Mouse (Mus musculus) liver, embryonic 16.5 days (tissue): ENCODE data around the gene Gxylt1. TPM values are rescaled to one million over a fixed set of nuclear protein-coding genes. Genes with fewer than 3 reads are reported as not detected.
"Not testable (repeated sequence)": the region's sequence is repeated elsewhere in the genome, so short reads cannot be mapped to it uniquely, and the experiment has no call there.

Experiments
- ATAC-seq: fragments of 200-750 bp; cut with Nextera tagmentation; 2 replicates; pipeline ENCODE4 v1.8.0; 2017; ENCODE audit warnings: low read depth, mild to moderate bottlenecking, moderate number of reproducible peaks, moderate library complexity
- H3K27ac ChIP-seq: fragments of 300-500 bp; sonication (generic); 2 replicates; pipeline ENCODE4 v1.5.1; 2014; ENCODE audit warnings: mild to moderate bottlenecking, low read length
- H3K27me3 ChIP-seq: fragments of 300-500 bp; sonication (generic); 2 replicates; pipeline ENCODE4 v1.6.1; 2014; ENCODE audit warnings: low read depth, low read length, mixed read lengths; ENCODE audit not compliant: control insufficient read depth, insufficient read depth
- H3K36me3 ChIP-seq: fragments of 300-500 bp; sonication (generic); 2 replicates; pipeline ENCODE4 v1.6.1; 2014; ENCODE audit warnings: mild to moderate bottlenecking; ENCODE audit not compliant: control insufficient read depth, insufficient read depth
- H3K4me1 ChIP-seq: fragments of 300-500 bp; sonication (generic); 2 replicates; pipeline ENCODE4 v1.6.1; 2014; ENCODE audit warnings: low read depth, low read length, mixed read lengths; ENCODE audit not compliant: control insufficient read depth
- H3K4me2 ChIP-seq: fragments of 300-500 bp; sonication (generic); 2 replicates; pipeline ENCODE4 v1.6.1; 2014; ENCODE audit warnings: low read depth, low read length, mixed read lengths
- H3K4me3 ChIP-seq: fragments of 300-500 bp; sonication (generic); 2 replicates; pipeline ENCODE4 v1.5.1; 2014; ENCODE audit warnings: low read depth, mild to moderate bottlenecking, low read length
- H3K9ac ChIP-seq: fragments of 300-500 bp; sonication (generic); 2 replicates; pipeline ENCODE4 v1.6.1; 2014; ENCODE audit warnings: low read depth, low read length
- H3K9me3 ChIP-seq: fragments of 300-500 bp; sonication (generic); replicated peaks from 2 replicates; pipeline ENCODE4 v1.6.1; 2016; ENCODE audit warnings: low read length; ENCODE audit not compliant: control insufficient read depth
- WGBS: fragments of 180-500 bp; shearing (Covaris S2); extraction: QIAGEN DNeasy Blood & Tissue Kit; methylation state at CpG from one replicate; pipeline ENCODE4 v1.1.7; 2014; ENCODE audit not compliant: insufficient replicate concordance; 5-methylcytosine and 5-hydroxymethylcytosine counted together
- polyA plus RNA-seq: library from polyadenylated mRNA; unstranded; fragments of >200 nt; fragmentation: Nextera tagmentation; extraction: Ambion mirVana; gene quantifications from 2 replicates; pipeline ENCODE4 v1.2.1, GENCODE M21; 2015

Gene Gxylt1
- polyA plus RNA-seq, 1 experiment from 2014 or later = 2.8 TPM

DNA sequence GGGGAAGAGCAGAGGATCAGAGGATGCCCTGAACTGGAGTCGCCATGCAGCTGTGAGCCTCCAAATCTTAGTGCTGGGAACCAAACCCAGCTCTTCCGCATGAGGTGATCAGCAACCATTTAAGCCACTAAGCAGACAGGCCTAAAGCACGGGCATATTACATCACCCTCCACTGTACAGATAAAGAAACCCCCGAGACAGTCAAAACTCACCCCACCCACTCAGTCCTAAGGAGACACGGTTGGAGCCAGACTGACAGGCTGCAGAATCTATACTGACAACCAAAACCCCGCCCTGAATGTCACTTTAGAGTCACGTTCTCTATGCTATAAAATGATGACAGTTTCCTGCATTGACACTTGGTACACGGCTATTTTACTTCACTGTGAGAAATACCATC lies 21.8 kb downstream of the Gxylt1 start:
- H3K27me3 ChIP-seq = no peaks in the 10 kb centered on the region
- ATAC-seq = no peak
- 35% methylated on average over 8 of the region's 8 CpGs for WGBS

DNA sequence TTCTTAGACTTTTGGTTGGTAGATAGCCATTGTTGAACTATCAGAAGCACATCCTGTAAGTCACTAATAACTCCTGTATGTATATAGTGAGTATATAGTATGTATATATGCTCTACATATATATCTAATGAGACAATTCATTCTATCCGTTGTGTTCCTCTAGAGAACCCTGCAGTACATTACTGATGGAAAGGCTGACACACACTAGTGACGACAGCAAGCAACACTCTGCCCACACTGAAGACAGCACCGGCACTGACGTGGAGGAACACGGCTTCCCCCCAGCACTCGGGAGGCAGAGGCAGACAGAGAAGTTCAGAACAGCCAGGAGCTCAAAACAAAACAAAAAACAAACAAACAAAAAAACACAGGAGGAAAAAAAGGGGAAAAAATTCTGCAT lies 22.6 kb downstream of the Gxylt1 start:
- Histone ChIP-seq H3K4me3 (no peak overlapping the region), H3K36me3 (peaks cover 2% of the 10 kb centered on the region; the same call in 1 of the 2 replicates), H3K27me3 (no peaks in the 10 kb centered on the region), H3K9me3 (no peaks in the 10 kb centered on the region), H3K9ac (no peak overlapping the region), H3K4me2 (no peak overlapping the region), H3K27ac (no peak overlapping the region), H3K4me1 (no peaks in the 10 kb centered on the region)
- 79% methylated on average over 6 of the region's 6 CpGs for WGBS
- no peak for ATAC-seq

More for the DNA sequence above, 21.8 kb downstream of the Gxylt1 start:
- Histone ChIP-seq H3K9ac (no peak overlapping the region), H3K27ac (no peak overlapping the region), H3K4me2 (no peak overlapping the region), H3K4me1 (no peaks in the 10 kb centered on the region), H3K36me3 (peaks cover 7% of the 10 kb centered on the region), H3K4me3 (no peak overlapping the region), H3K9me3 (no peaks in the 10 kb centered on the region)

GRCm38 (mm10) chr15:93251553-93252250 lies 23.3 kb downstream of the Gxylt1 start:
- H3K36me3 ChIP-seq = peaks cover 2% of the 10 kb centered on the region; the same call in 1 of the 2 replicates
- H3K4me3 ChIP-seq = no peak overlapping the region
- 54% methylated on average over 13 of the region's 13 CpGs for WGBS
- H3K4me2 ChIP-seq = no peak overlapping the region
- no peak overlapping the region for H3K9ac ChIP-seq
- no peak for ATAC-seq
- H3K4me1 ChIP-seq = no peaks in the 10 kb centered on the region
- H3K9me3 ChIP-seq = no peaks in the 10 kb centered on the region
- no peaks in the 10 kb centered on the region for H3K27me3 ChIP-seq
- no peak overlapping the region for H3K27ac ChIP-seq

DNA sequence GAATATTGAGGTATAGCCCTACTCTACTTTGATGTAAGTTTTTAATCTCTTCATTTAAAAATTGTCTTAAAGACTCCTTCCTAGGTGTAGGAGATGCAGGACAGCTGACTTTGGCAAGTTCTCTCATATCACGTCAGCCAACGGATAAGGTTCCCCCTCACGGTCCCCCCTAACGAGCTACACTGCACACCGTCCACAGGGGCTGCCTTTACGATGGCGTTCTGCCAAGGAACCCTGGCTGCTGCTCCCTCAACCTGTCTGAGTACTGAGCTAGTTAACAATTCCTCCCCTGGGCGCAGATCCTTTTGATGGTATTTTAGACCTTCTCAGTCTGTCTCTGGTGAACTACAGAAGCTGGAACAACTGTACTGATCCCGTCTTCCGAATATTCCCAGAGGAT lies 31.8 kb downstream of the Gxylt1 start:
- Histone ChIP-seq H3K27ac (no peak overlapping the region), H3K27me3 (no peaks in the 10 kb centered on the region), H3K4me1 (no peaks in the 10 kb centered on the region), H3K9ac (no peak overlapping the region), H3K4me3 (no peak overlapping the region), H3K4me2 (no peak overlapping the region), H3K36me3 (peaks cover 7% of the 10 kb centered on the region; the same call in 1 of the 2 replicates), H3K9me3 (no peaks in the 10 kb centered on the region)
- WGBS = 79% methylated on average over 10 of the region's 10 CpGs
- ATAC-seq = no peak

DNA sequence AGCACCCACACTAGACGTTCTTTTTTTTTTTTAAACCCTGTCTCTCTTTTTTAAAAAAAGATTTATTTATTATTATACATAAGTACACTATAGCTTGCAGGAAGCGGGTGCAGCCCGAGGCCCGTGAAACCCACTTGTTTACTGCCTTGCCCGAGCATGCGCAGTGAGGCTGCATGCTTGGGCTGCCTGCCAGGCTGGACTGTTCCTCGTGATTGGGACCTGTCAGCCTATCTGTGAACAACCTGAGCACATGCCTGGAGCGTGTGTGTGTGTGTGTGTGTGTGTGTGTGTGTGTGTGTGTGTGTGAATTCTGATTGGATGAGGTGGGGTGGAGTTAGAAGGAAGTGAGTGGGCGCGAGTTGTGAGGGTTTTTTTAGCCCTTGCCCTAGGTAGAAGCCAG lies 38.5 kb downstream of the Gxylt1 start:
- not testable (repeated sequence) for H3K27me3 ChIP-seq, H3K27ac ChIP-seq, H3K4me3 ChIP-seq, ATAC-seq, H3K4me2 ChIP-seq, H3K9ac ChIP-seq, H3K9me3 ChIP-seq, H3K36me3 ChIP-seq, H3K4me1 ChIP-seq
- WGBS = 83% methylated on average over 10 of the region's 10 CpGs

GRCm38 (mm10) chr15:93229028-93229427 lies 46.0 kb downstream of the Gxylt1 start:
- Histone ChIP-seq H3K4me2 (no peak overlapping the region), H3K4me1 (no peaks in the 10 kb centered on the region), H3K27ac (no peak overlapping the region), H3K27me3 (no peaks in the 10 kb centered on the region), H3K9me3 (no peaks in the 10 kb centered on the region), H3K4me3 (no peak overlapping the region), H3K9ac (no peak overlapping the region), H3K36me3 (no peaks in the 10 kb centered on the region)
- 38% methylated on average over 11 of the region's 11 CpGs for WGBS
- no peak for ATAC-seq

GRCm38 (mm10) chr15:93228375-93228774 lies 46.6 kb downstream of the Gxylt1 start:
- no peaks in the 10 kb centered on the region for H3K36me3 ChIP-seq
- no peaks in the 10 kb centered on the region for H3K4me1 ChIP-seq
- no peak overlapping the region for H3K4me3 ChIP-seq
- no peak overlapping the region for H3K9ac ChIP-seq
- no peaks in the 10 kb centered on the region for H3K9me3 ChIP-seq
- 79% methylated on average over 10 of the region's 10 CpGs for WGBS
- H3K27ac ChIP-seq = no peak overlapping the region
- no peak for ATAC-seq
- H3K4me2 ChIP-seq = no peak overlapping the region
- no peaks in the 10 kb centered on the region for H3K27me3 ChIP-seq

DNA sequence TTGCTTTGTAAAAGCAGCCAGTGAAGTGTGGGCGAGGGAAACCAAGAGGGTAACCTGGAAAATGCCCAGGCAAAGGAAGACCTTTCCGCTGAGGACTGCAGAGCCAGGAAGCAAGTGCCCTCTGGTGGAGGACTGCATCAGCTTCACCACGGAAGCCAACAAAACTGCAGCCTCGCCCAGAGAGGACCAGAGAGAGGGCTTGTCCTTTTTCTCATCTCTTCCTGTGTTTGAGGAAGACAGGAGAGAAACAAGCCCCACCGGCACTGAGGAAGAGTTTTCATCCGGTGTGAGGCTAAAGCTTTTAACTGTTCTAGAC lies 47.3 kb downstream of the Gxylt1 start:
- Histone ChIP-seq H3K4me3 (no peak overlapping the region), H3K36me3 (no peaks in the 10 kb centered on the region), H3K4me1 (no peaks in the 10 kb centered on the region), H3K4me2 (no peak overlapping the region), H3K9me3 (no peaks in the 10 kb centered on the region), H3K9ac (no peak overlapping the region), H3K27ac (no peak overlapping the region), H3K27me3 (no peaks in the 10 kb centered on the region)
- ATAC-seq = no peak
- 18% methylated on average over 6 of the region's 6 CpGs for WGBS

- no peaks in the 10 kb centered on the region for H3K27me3 ChIP-seq
- H3K9me3 ChIP-seq = no peaks in the 10 kb centered on the region
- H3K4me2 ChIP-seq = no peak overlapping the region
- WGBS = 68% methylated on average over 10 of the region's 10 CpGs
- no peaks in the 10 kb centered on the region for H3K36me3 ChIP-seq
- no peak for ATAC-seq
- H3K27ac ChIP-seq = no peak overlapping the region
- H3K4me3 ChIP-seq = no peak overlapping the region
- no peaks in the 10 kb centered on the region for H3K4me1 ChIP-seq
- H3K9ac ChIP-seq = no peak overlapping the region
Observed at GRCm38 (mm10) chr15:93226930-93227763, 47.8 kb downstream of the Gxylt1 start.
